Mouse (Mus musculus) intestine, postnatal 0 days (tissue): Measurements from ENCODE around the gene Hist2h3c1. TPM values are rescaled to one million over a fixed set of nuclear protein-coding genes. Genes with fewer than 3 reads are reported as not detected.

ENCODE experiments used
- ATAC-seq: fragments of 200-750 bp; cut with Nextera tagmentation; 2 replicates; pipeline ENCODE4 v1.8.0; 2017; ENCODE audit warnings: mild to moderate bottlenecking, moderate TSS enrichment, moderate library complexity
- H3K27ac ChIP-seq: fragments of 300-500 bp; sonication (generic); 2 replicates; pipeline ENCODE4 v1.5.1; 2014; ENCODE audit warnings: mild to moderate bottlenecking, low read depth, low read length, moderate library complexity
- H3K27me3 ChIP-seq: fragments of 300-500 bp; sonication (generic); replicated peaks from 2 replicates; pipeline ENCODE4 v1.6.1; 2014; ENCODE audit warnings: low read length, mixed read lengths; ENCODE audit not compliant: control insufficient read depth, insufficient read depth
- H3K36me3 ChIP-seq: fragments of 300-500 bp; sonication (generic); 2 replicates; pipeline ENCODE4 v1.6.1; 2014; ENCODE audit warnings: mild to moderate bottlenecking, moderate library complexity; ENCODE audit not compliant: control insufficient read depth, insufficient read depth
- H3K4me1 ChIP-seq: fragments of 300-500 bp; sonication (generic); replicated peaks from 2 replicates; pipeline ENCODE4 v1.6.1; 2014; ENCODE audit warnings: antibody characterized with exemption, low read length, mixed read lengths; ENCODE audit not compliant: control insufficient read depth, insufficient read depth
- H3K4me2 ChIP-seq: fragments of 300-500 bp; sonication (generic); replicated peaks from 2 replicates; pipeline ENCODE4 v1.6.1; 2014; ENCODE audit warnings: low read depth, mild to moderate bottlenecking, moderate library complexity
- H3K4me3 ChIP-seq: fragments of 300-500 bp; sonication (generic); 2 replicates; pipeline ENCODE4 v1.5.1; 2014; ENCODE audit warnings: low read depth, low read length
- H3K9ac ChIP-seq: fragments of 300-500 bp; sonication (generic); 2 replicates; pipeline ENCODE4 v1.6.1; 2014; ENCODE audit warnings: mild to moderate bottlenecking, low read depth, low read length
- H3K9me3 ChIP-seq: fragments of 300-500 bp; sonication (generic); 2 replicates; pipeline ENCODE4 v1.6.1; 2016; ENCODE audit warnings: mixed run types; ENCODE audit not compliant: control insufficient read depth
- CTCF ChIP-seq: sonication (generic); IDR thresholded peaks from 2 replicates; pipeline ENCODE4 v1.5.1; 2016; ENCODE audit warnings: low read depth, mild to moderate bottlenecking, control low read depth, antibody characterized with exemption, moderate library complexity
- WGBS: fragments of 180-500 bp; shearing (Covaris S2); extraction: QIAGEN DNeasy Blood & Tissue Kit; methylation state at CpG from one replicate; pipeline ENCODE4 v1.1.7; 2014; 5-methylcytosine and 5-hydroxymethylcytosine counted together
- polyA plus RNA-seq: library from polyadenylated mRNA; unstranded; fragments of >200 nt; fragmentation: Nextera tagmentation; extraction: Ambion mirVana; gene quantifications from 2 replicates; pipeline ENCODE4 v1.2.1, GENCODE M21; 2015

The Hist2h3c1 gene
- polyA plus RNA-seq, 1 experiment from 2014 or later = 0.42 TPM

- ATAC-seq = no peak
- Histone ChIP-seq H3K36me3 (no peaks in the 10 kb centered on the region), H3K4me2 (peak overlapping the region; percentile 76), H3K9ac (peak overlapping the region; percentile 26; the same call in 1 of the 2 replicates), H3K4me3 (peak overlapping the region; percentile 59), H3K27ac (peak overlapping the region; percentile 92), H3K9me3 (no peaks in the 10 kb centered on the region), H3K27me3 (no peaks in the 10 kb centered on the region), H3K4me1 (peaks cover 3% of the 10 kb centered on the region; the same call in 1 of the 2 replicates)
- TF ChIP-seq CTCF = no peak
- WGBS = 12% methylated on average over 9 of the region's 9 CpGs
Observed at GRCm38 (mm10) chr3:96221640-96222038, 24.8 kb upstream of the Hist2h3c1 start.

GRCm38 (mm10) chr3:96222774-96223173 is 23.7 kb upstream of the Hist2h3c1 start:
- H3K27me3 ChIP-seq = no peaks in the 10 kb centered on the region
- TF ChIP-seq CTCF = no peak
- H3K36me3 ChIP-seq = no peaks in the 10 kb centered on the region
- H3K27ac ChIP-seq = no peak overlapping the region
- H3K9me3 ChIP-seq = no peaks in the 10 kb centered on the region
- no peak for ATAC-seq
- H3K4me2 ChIP-seq = no peak overlapping the region; the same call in 1 of the 2 replicates
- H3K4me3 ChIP-seq = no peak overlapping the region
- WGBS = 91% methylated on average over 4 of the region's 4 CpGs
- H3K4me1 ChIP-seq = peaks cover 3% of the 10 kb centered on the region; the same call in 1 of the 2 replicates
- H3K9ac ChIP-seq = no peak overlapping the region

GRCm38 (mm10) chr3:96225421-96225820 is 21.1 kb upstream of the Hist2h3c1 start:
- H3K4me3 ChIP-seq = no peak overlapping the region
- no peak for TF ChIP-seq CTCF
- 37% methylated on average over 2 of the region's 2 CpGs for WGBS
- no peaks in the 10 kb centered on the region for H3K27me3 ChIP-seq
- no peak for ATAC-seq
- no peak overlapping the region for H3K9ac ChIP-seq
- no peak overlapping the region for H3K4me2 ChIP-seq
- H3K4me1 ChIP-seq = peaks cover 3% of the 10 kb centered on the region; the same call in 1 of the 2 replicates
- no peak overlapping the region for H3K27ac ChIP-seq
- H3K36me3 ChIP-seq = no peaks in the 10 kb centered on the region
- no peaks in the 10 kb centered on the region for H3K9me3 ChIP-seq

DNA sequence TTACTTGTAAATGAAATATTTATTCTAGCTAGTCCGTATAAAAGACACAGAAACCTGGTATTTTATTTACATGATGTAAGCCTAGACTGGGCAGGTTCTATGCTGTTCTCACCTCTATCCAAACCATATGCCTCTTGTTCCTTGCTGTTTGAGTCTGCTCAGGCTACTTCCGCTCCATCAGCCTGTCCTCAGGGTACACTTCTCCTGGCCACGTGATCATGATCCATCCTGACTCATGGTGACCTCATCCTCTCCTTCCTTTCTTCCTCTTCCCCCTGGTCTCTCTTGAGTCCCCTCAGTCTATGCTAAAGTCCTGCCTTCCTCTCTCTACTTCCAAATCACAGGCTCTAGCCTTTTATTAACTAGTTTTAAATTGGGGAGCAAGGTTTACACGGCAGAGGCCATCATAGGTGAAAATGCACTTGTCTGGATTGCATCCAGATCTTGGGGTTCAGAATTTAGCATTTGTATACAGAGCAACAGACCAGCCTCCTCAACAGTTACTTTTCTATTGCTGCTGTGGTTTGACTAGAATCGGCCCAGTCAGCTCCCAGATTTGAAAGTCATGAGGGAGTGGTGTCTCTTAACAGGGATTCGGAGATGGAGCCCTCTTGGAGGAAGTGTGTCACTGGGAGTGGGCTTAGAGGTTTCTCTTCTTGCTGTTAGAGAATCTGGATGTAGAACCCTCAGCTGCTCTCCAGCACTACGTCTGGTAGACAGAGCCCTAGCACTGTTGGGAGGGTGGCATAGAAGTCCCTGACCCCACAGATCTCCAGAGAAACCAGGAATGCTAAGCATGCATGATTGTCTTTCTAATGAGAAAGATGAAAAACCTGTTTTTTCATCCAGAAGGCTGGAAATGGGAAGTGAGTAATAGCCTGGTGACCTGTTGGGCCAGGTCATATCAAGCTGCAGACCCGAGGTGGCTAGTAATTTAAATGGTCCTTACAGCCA is 19.5 kb upstream of the Hist2h3c1 start:
- Histone ChIP-seq H3K27ac (no peak overlapping the region), H3K9ac (no peak overlapping the region), H3K4me3 (no peak overlapping the region), H3K4me1 (peaks cover 3% of the 10 kb centered on the region; the same call in 1 of the 2 replicates), H3K27me3 (no peaks in the 10 kb centered on the region), H3K9me3 (no peaks in the 10 kb centered on the region), H3K4me2 (no peak overlapping the region), H3K36me3 (no peaks in the 10 kb centered on the region)
- WGBS = 53% methylated on average over 8 of the region's 8 CpGs
- 0 out of 2 replicates have a peak, but pooled peaks have one; percentile 9 for ATAC-seq
- TF ChIP-seq CTCF = no peak

DNA sequence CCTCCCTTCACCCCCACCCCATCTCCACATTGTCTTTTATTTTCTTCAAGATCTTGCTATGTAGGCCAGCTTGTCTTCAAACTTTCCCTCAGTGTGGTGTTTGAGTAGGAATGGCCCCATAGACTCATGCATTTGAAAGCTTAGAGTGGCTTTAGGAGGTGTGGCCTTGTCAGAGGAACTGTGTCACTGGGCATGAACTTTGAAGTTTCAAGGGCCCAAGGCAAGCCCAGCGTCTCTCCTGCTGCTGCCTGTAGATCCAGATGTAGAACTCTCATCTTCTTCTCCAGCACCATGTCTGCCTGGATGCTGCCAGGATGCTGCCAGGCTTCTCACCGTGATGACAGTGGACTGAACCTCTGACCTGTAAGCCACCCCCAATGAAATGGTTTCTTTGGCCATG is 17.7 kb upstream of the Hist2h3c1 start:
- ATAC-seq = no peak
- 47% methylated on average over 2 of the region's 2 CpGs for WGBS
- Histone ChIP-seq H3K4me3 (no peak overlapping the region), H3K27me3 (no peaks in the 10 kb centered on the region), H3K9ac (no peak overlapping the region), H3K27ac (no peak overlapping the region), H3K4me2 (no peak overlapping the region), H3K9me3 (no peaks in the 10 kb centered on the region), H3K4me1 (peaks cover 3% of the 10 kb centered on the region; the same call in 1 of the 2 replicates), H3K36me3 (no peaks in the 10 kb centered on the region)
- no peak for TF ChIP-seq CTCF

DNA sequence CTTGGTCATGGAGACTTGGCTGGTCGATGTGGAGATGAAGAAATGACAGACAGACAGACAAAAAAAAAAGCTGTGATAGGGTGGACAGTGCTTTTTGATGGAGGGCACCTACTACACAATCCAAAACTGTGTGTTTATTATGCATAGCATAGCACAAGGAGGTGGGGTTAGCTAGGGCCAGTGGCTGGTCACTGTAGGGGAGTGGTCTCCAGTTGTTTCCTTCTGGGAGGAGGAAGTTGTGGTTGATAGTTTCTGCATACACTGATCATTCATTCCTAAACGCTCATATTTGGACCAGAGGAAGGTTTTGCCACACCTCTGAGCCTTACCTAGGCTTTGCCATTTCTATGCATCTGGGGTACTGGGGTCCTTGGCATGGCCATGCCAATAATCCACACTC is 16.1 kb upstream of the Hist2h3c1 start:
- ATAC-seq = no peak
- 55% methylated on average over 2 of the region's 2 CpGs for WGBS

More for the DNA sequence above, 16.1 kb upstream of the Hist2h3c1 start:
- Histone ChIP-seq H3K27ac (no peak overlapping the region), H3K4me1 (no peaks in the 10 kb centered on the region), H3K9me3 (no peaks in the 10 kb centered on the region), H3K4me2 (no peak overlapping the region), H3K27me3 (no peaks in the 10 kb centered on the region), H3K4me3 (no peak overlapping the region), H3K36me3 (no peaks in the 10 kb centered on the region), H3K9ac (no peak overlapping the region)
- no peak for TF ChIP-seq CTCF
